Comparison of ENCODE assay signal across 9 mouse cellular contexts in the genomic region with DNA sequence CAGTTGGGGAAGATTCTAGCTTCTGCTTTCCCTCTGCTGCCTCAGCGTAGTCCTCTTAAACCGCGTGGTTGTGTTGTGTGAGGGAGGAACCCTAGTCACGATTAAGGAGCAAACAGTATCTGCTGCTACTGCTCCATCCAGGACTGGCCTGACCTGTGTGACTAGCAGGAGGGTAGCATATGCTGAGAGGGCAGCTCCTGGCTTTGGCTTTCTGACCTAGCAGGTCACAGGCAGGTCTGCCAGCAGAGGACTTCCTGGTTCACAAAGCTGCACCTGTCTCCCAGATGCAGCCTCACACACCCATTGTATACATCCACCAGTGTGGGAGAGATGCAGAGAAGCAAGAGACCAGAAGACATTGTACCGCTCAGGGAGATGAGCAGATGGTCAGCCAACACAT.
DNase-seq lines count a peak whose midpoint lies in the region; ATAC-seq and TF ChIP-seq lines count a peak whose summit lies in the region.
"Had no signal": no experiment of that assay in that cellular context is flagged by ENCODE, and none has a peak within 500 bp of the region (broad histone marks: within the 10 kb centered on the region; RNA-seq: fewer than 3 reads in every experiment).

No protein-coding gene starts in this region.

- H3K27ac ChIP-seq in kidney, adult 2 months (ENCODE audit: insufficient read depth, low read depth, low read length), result peak overlapping the region; percentile 83
- no peak overlapping the region for H3K27ac ChIP-seq in forebrain, embryonic 15.5 days (replicated peaks)
- H3K27ac ChIP-seq in midbrain, embryonic 16.5 days (ENCODE audit: low read length), result 0 out of 2 replicates have a peak overlapping the region, but pooled peaks have one; percentile 54

- WGBS in kidney, adult 2 months, result 36% methylated on average over 5 of the region's 5 CpGs
- WGBS in forebrain, embryonic 15.5 days, result 46% methylated on average over 5 of the region's 5 CpGs
- WGBS in midbrain, embryonic 16.5 days, result 53% methylated on average over 5 of the region's 5 CpGs

- H3K4me2 ChIP-seq in forebrain, embryonic 15.5 days (replicated peaks), result peak overlapping the region; percentile 95; the same call in 1 of the 2 replicates
- peak overlapping the region; percentile 3 for H3K4me2 ChIP-seq in midbrain, embryonic 16.5 days (ENCODE audit: low read length)

- no peaks in the 10 kb centered on the region for H3K9me3 ChIP-seq in forebrain, embryonic 15.5 days
- no peaks in the 10 kb centered on the region for H3K9me3 ChIP-seq in midbrain, embryonic 16.5 days (replicated peaks; ENCODE audit: control insufficient read depth, low read length, poor library complexity, severe bottlenecking)
- H3K9me3 ChIP-seq: megakaryocyte, embryonic 14.5 days had no signal

- H3K36me3 ChIP-seq in kidney, adult 2 months (ENCODE audit: control insufficient read depth, insufficient read depth, low read length), result no peaks in the 10 kb centered on the region
- no peaks in the 10 kb centered on the region for H3K36me3 ChIP-seq in forebrain, embryonic 15.5 days
- H3K36me3 ChIP-seq in midbrain, embryonic 16.5 days (ENCODE audit: control insufficient read depth, insufficient read depth, low read length), result no peaks in the 10 kb centered on the region

- peak overlapping the region; percentile 56; the same call in 1 of the 2 replicates for H3K9ac ChIP-seq in forebrain, embryonic 15.5 days (replicated peaks)
- 0 out of 2 replicates have a peak overlapping the region, but pooled peaks have one; percentile 40 for H3K9ac ChIP-seq in midbrain, embryonic 16.5 days (ENCODE audit: low read depth, low read length)

- no peak for TF ChIP-seq CTCF in kidney, adult 2 months (conservative IDR thresholded peaks at IDR 0.05; ENCODE audit: insufficient read depth, insufficient read length, low read depth, low read length)

- no peak for DNase-seq in kidney, adult 2 months
- DNase-seq in kidney, adult 18-20 months, result no peak
- peak; percentile 75 for DNase-seq in brain, adult 2 months (ENCODE audit: low read depth, low spot score)
- DNase-seq in adrenal gland, adult 18-20 months (ENCODE audit: low spot score in 2 of 2), result no peak
- DNase-seq in urinary bladder, postnatal 14 days (ENCODE audit: low spot score), result no peak
- no peak for DNase-seq in lung, postnatal 14 days

- ATAC-seq in forebrain, embryonic 15.5 days (replicated peaks), result peak; percentile 51; the same call in 1 of the 2 replicates
- 0 out of 2 replicates have a peak, but pooled peaks have one; percentile 18 for ATAC-seq in midbrain, embryonic 16.5 days

- peaks cover 31% of the 10 kb centered on the region for H3K4me1 ChIP-seq in kidney, adult 2 months (ENCODE audit: control insufficient read depth, insufficient read depth, low read length)
- H3K4me1 ChIP-seq in forebrain, embryonic 15.5 days, result peaks cover 37% of the 10 kb centered on the region
- H3K4me1 ChIP-seq in midbrain, embryonic 16.5 days (ENCODE audit: control insufficient read depth, insufficient read depth, low read length), result peaks cover 35% of the 10 kb centered on the region

- no peaks in the 10 kb centered on the region for H3K27me3 ChIP-seq in kidney, adult 2 months (replicated peaks; ENCODE audit: control insufficient read depth, insufficient read depth, low read length)
- 0 out of 2 replicates have a peak, but pooled peaks cover 10% of the 10 kb centered on the region for H3K27me3 ChIP-seq in forebrain, embryonic 15.5 days
- H3K27me3 ChIP-seq in midbrain, embryonic 16.5 days (ENCODE audit: control insufficient read depth, insufficient read depth, low read depth, low read length), result no peaks in the 10 kb centered on the region; the same call in none of the 2 replicates

- H3K4me3 ChIP-seq in kidney, adult 2 months (ENCODE audit: insufficient read depth, low read depth, low read length), result no peak overlapping the region
- H3K4me3 ChIP-seq in forebrain, embryonic 15.5 days, result no peak overlapping the region
- H3K4me3 ChIP-seq in midbrain, embryonic 16.5 days (ENCODE audit: low read depth, low read length), result no peak overlapping the region

- no peak for TF ChIP-seq POLR2A in kidney, adult 2 months (IDR thresholded peaks at IDR 0.05; ENCODE audit: low read depth, low read length)
